Mouse (Mus musculus) lung, postnatal 0 days (tissue): Measurements from ENCODE around the gene Sarm1. TPM values are rescaled to one million over a fixed set of nuclear protein-coding genes. Genes with fewer than 3 reads are reported as not detected.

Experiments
- ATAC-seq: fragments of 200-750 bp; cut with Nextera tagmentation; 2 replicates; pipeline ENCODE4 v1.8.0; 2017; ENCODE audit warnings: moderate library complexity
- DNase-seq: peaks from one replicate; pipeline ENCODE4 v3.0.0-alpha.2; 2016; ENCODE audit warnings: low spot score
- H3K27ac ChIP-seq: fragments of 300-500 bp; sonication (generic); 2 replicates; pipeline ENCODE4 v1.5.1; 2014; ENCODE audit warnings: antibody characterized with exemption, mild to moderate bottlenecking, low read length, mixed read lengths
- H3K27me3 ChIP-seq: fragments of 300-500 bp; sonication (generic); replicated peaks from 2 replicates; pipeline ENCODE4 v1.6.1; 2014; ENCODE audit warnings: low read length, mixed read lengths; ENCODE audit not compliant: insufficient read depth
- H3K36me3 ChIP-seq: fragments of 300-500 bp; sonication (generic); 2 replicates; pipeline ENCODE4 v1.6.1; 2014; ENCODE audit warnings: low read length, mixed read lengths; ENCODE audit not compliant: insufficient read depth
- H3K4me1 ChIP-seq: fragments of 300-500 bp; sonication (generic); 2 replicates; pipeline ENCODE4 v1.6.1; 2014; ENCODE audit warnings: antibody characterized with exemption, low read depth, low read length, mixed read lengths; ENCODE audit not compliant: insufficient read depth
- H3K4me2 ChIP-seq: fragments of 300-500 bp; sonication (generic); replicated peaks from 2 replicates; pipeline ENCODE4 v1.6.1; 2014; ENCODE audit warnings: low read depth, mild to moderate bottlenecking, low read length, moderate library complexity, mixed read lengths
- H3K4me3 ChIP-seq: fragments of 300-500 bp; sonication (generic); 2 replicates; pipeline ENCODE4 v1.5.1; 2014; ENCODE audit warnings: low read depth, low read length
- H3K9ac ChIP-seq: fragments of 300-500 bp; sonication (generic); replicated peaks from 2 replicates; pipeline ENCODE4 v1.6.1; 2014; ENCODE audit warnings: low read depth, mild to moderate bottlenecking
- H3K9me3 ChIP-seq: fragments of 300-500 bp; sonication (generic); 2 replicates; pipeline ENCODE4 v1.6.1; 2016; ENCODE audit warnings: low read length, mixed read lengths
- CTCF ChIP-seq: IDR thresholded peaks from 2 replicates; pipeline ENCODE4 v1.5.1; 2016; ENCODE audit warnings: antibody characterized with exemption, mild to moderate bottlenecking
- EP300 ChIP-seq: IDR thresholded peaks from 2 replicates; pipeline ENCODE4 v1.6.1; 2016; ENCODE audit warnings: antibody characterized with exemption, mild to moderate bottlenecking, control low read depth
- WGBS: fragments of 180-500 bp; shearing (Covaris S2); extraction: QIAGEN DNeasy Blood & Tissue Kit; methylation state at CpG from one replicate; pipeline ENCODE4 v1.1.7; 2014; 5-methylcytosine and 5-hydroxymethylcytosine counted together
- polyA plus RNA-seq: library from polyadenylated mRNA; unstranded; fragments of >200 nt; fragmentation: Nextera tagmentation; extraction: Ambion mirVana; gene quantifications from 2 replicates; pipeline ENCODE4 v1.2.1, GENCODE M21; 2015

Sarm1 gene
- 0.16 and 0.27 TPM in 2 replicates for polyA plus RNA-seq

DNA sequence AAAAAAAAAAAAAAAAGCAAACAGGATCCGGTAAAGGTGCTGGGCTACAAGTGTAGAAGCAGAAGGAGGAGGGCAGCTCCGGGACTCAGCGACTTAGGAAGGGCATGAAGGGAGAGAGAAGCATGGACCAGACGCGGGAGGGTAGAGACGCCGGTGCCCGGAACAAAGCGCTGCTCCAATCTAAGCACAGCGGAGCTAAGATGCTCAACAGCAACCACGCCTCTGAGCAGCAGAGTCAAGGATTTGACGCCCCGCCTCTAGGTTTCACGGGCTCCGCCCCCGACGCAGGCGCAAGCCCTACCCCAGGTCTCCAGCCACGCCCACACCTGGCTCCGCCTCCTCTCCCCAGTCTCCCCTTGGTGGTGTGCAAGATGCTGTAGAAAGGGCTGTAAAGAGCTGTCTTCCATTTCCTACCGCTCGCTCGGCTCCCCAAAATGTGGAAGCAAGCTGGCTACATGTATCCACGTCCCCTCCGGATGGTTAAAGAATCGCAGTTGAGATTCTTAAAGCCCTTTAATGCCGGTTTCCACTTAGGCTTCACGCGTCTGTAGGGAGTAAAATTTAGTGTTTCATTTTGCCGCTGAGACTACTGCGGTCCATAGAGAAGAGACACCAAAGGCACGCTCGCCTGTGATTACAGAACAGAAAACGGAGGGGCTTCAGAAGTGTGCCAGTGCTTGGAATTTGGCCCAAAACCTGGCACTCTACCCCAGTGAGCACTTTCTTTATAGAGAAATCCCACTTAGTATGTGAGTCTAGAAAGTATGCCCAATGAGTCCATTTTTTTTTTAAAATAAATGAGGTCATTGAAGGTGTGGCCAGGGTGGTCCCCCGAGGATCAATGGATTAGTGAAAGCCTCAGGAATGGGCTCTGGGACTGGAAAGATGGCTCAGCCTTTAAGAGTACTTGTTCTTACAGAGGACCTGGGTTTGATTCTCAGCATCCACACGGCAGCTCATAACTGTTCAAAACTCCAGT lies at the start of gene Sarm1:
TSS of gene Sarm1 (minus strand) at position 211 of the 979 bp plus-strand sequence.
- peaks cover 13% of the 10 kb centered on the region; the same call in 1 of the 2 replicates for H3K27me3 ChIP-seq

DNA sequence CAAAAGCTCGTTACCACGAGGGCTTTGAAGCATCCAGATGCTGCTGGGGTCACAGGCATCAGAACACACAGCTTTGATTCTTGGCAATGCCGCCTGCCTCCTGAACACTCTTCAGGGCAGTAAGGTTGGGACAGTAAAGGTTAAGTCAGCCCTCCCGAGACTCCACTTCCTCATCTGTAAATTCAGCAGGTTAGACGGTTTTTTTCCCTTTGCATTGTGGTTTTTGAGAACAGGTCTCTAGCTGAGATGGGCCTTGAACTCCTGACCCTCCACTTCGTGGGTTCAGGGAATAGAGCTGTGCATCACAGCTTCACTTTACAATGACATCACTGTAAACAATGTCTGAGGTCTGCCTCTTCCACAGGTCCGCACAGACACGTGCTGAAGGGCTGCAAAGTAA lies 47.6 kb upstream of the Sarm1 start:
- Histone ChIP-seq H3K36me3 (peaks cover 13% of the 10 kb centered on the region; the same call in 1 of the 2 replicates), H3K9ac (no peak overlapping the region), H3K27ac (no peak overlapping the region), H3K4me3 (no peak overlapping the region), H3K9me3 (no peaks in the 10 kb centered on the region), H3K27me3 (no peaks in the 10 kb centered on the region), H3K4me1 (peaks cover 2% of the 10 kb centered on the region; the same call in 1 of the 2 replicates), H3K4me2 (no peak overlapping the region)
- TF ChIP-seq CTCF (no peak), EP300 (no peak)
- WGBS: 48% methylated on average over 8 of the region's 8 CpGs
- ATAC-seq: no peak
- DNase-seq: no peak

More for the DNA sequence above, at the start of gene Sarm1:
- TF ChIP-seq EP300 (no peak), CTCF (no peak)
- no peaks in the 10 kb centered on the region for H3K36me3 ChIP-seq
- 0 out of 2 replicates have a peak, but pooled peaks cover 5% of the 10 kb centered on the region for H3K4me1 ChIP-seq
- H3K4me2 ChIP-seq: peak within 1 kb of the TSS; percentile 67
- H3K27ac ChIP-seq: no peak within 1 kb of the TSS
- no peaks in the 10 kb centered on the region for H3K9me3 ChIP-seq
- ATAC-seq (peak; percentile 98), DNase-seq (peak; percentile 91)
- WGBS: 4% methylated on average over 31 of the region's 36 CpGs
- peak within 1 kb of the TSS; percentile 30 for H3K4me3 ChIP-seq
- no peak within 1 kb of the TSS for H3K9ac ChIP-seq

DNA sequence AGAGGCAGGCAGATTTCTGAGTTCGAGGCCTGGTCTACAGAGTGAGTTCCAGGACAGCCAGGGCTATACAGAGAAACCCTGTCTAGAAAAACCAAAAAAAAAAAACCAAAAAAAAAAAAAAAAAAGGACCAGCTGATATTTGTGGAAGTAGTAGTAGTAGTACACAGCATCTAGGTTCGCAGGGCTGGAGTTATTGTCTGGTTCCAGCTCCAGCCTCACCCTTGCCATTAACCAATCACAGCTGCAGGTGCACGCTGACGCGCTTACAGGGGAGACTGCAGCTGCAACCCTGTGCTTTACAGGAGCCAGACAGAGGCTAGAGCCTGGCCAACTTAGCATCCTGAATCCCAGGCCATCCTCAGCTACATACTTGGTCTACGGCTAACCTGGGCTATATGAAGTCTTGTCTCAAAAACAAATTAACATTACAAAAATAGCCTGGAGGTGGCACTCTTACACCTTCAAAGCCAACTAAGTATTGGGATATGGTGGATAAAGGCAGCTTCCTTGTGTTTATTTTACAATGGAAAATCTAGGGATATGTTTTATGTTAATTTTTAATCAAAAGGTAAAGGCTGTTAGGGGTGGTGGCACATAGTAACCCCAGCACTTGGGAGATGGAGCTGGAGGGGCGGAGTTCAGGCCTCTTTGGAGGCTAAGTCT lies 47.0 kb upstream of the Sarm1 start:
- Histone ChIP-seq H3K4me1 (peaks cover under 1% of the 10 kb centered on the region; the same call in 1 of the 2 replicates), H3K4me3 (no peak overlapping the region), H3K27me3 (no peaks in the 10 kb centered on the region), H3K36me3 (peaks cover 14% of the 10 kb centered on the region; the same call in 1 of the 2 replicates), H3K27ac (no peak overlapping the region), H3K4me2 (no peak overlapping the region), H3K9me3 (no peaks in the 10 kb centered on the region), H3K9ac (no peak overlapping the region)
- DNase-seq: no peak
- 96% methylated on average over 7 of the region's 7 CpGs for WGBS
- no peak for ATAC-seq
- no peak for TF ChIP-seq EP300
- peak; percentile 27 for TF ChIP-seq CTCF

DNA sequence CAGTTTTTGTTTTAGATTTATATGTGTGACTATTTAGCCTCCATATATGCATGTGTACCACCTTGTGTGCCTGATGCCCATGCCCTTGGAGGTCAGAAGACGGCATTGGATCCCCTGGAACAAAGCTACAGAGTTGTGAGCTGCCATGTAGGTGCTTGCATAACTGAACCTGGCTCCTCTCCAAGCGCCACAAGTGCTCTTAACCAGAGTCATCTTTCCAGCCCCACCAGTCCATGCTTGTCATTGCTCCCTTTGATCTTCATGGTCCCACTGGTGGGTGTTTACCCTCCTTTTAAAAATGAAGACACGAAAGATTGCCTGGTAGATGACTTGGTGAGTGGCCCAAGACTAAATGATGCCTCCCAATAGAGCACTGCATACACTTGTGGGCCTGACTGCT lies 42.8 kb upstream of the Sarm1 start:
- Histone ChIP-seq H3K27me3 (no peaks in the 10 kb centered on the region), H3K9ac (no peak overlapping the region), H3K4me2 (no peak overlapping the region), H3K9me3 (no peaks in the 10 kb centered on the region), H3K36me3 (peaks cover 14% of the 10 kb centered on the region; the same call in 1 of the 2 replicates), H3K27ac (no peak overlapping the region), H3K4me1 (0 out of 2 replicates have a peak, but pooled peaks cover 4% of the 10 kb centered on the region), H3K4me3 (no peak overlapping the region)
- no peak for TF ChIP-seq CTCF
- peak; percentile 62; the same call in 1 of the 2 replicates for TF ChIP-seq EP300
- DNase-seq: no peak
- ATAC-seq: no peak
- 60% methylated on average over 3 of the region's 3 CpGs for WGBS

DNA sequence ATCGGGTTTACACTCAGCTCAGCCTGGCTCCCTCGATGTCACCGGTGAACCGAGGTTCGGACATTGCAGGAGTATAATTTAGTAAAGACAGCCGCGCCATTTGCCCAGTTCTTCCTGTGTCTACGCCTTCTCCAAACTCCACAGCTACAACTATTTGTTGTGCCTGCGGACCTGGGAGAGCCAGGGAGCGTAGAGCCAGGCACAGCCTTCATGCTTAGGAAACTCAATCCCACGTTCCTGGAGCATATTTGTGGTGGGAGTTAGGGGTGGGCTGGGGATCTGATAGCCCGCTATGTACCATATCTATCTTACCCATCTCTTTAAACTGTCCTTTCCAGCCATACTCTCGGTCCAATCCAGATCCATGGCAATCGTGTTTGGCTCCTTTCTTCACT lies 39.1 kb upstream of the Sarm1 start:
- DNase-seq: no peak
- no peaks in the 10 kb centered on the region for H3K27me3 ChIP-seq
- peak overlapping the region; percentile 83 for H3K9ac ChIP-seq
- no peak; the same call in 1 of the 2 replicates for ATAC-seq
- H3K4me2 ChIP-seq: peak overlapping the region; percentile 70
- no peaks in the 10 kb centered on the region for H3K9me3 ChIP-seq
- H3K4me3 ChIP-seq: peak overlapping the region; percentile 79
- 1% methylated on average over 14 of the region's 14 CpGs for WGBS
- peak overlapping the region; percentile 92 for H3K27ac ChIP-seq
- TF ChIP-seq EP300 (no peak), CTCF (no peak)
- peaks cover 4% of the 10 kb centered on the region; the same call in 1 of the 2 replicates for H3K4me1 ChIP-seq
- 0 out of 2 replicates have a peak, but pooled peaks cover 9% of the 10 kb centered on the region for H3K36me3 ChIP-seq
